Mouse (Mus musculus): Measurements from ENCODE around the gene Rad51d. TPM values are rescaled to one million over a fixed set of nuclear protein-coding genes. Genes with fewer than 3 reads are reported as not detected.

Rad51d gene
- 10 to 100 TPM; 14.0 to 16.1 TPM for total RNA-seq (2023)

GRCm38 (mm10) chr11:82890342-82890762 lies at the start of gene Rad51d:
Rad51d (minus strand) TSS chr11:82890614.

DNA sequence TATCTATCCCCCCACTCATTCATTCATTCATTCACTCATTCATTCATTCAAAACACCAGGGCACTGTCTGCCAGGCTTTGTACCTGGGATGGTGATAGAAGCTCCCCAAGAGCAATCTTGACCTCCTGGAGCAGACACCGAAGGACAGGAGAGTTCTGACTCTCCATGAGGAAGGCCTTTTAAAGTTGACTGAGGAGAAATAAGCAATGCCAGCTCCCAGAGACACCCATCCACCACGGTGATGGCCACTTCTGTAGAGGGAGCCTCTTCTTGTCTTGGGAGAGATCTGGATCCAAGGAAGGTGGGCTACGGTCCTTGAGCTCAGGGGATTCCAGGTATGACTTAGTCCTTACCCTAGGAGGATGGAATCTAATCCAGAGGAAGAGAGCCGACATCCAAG lies 19.8 kb upstream of the Rad51d start, which contains the start of gene Unc45b:
TSS of gene Unc45b (plus strand) at position 301 of the 400 bp plus-strand sequence.

GRCm38 (mm10) chr11:82907651-82908607 lies 17.5 kb upstream of the Rad51d start, which contains the start of gene Nle1:
Nle1 (minus strand) TSS chr11:82908411.

DNA sequence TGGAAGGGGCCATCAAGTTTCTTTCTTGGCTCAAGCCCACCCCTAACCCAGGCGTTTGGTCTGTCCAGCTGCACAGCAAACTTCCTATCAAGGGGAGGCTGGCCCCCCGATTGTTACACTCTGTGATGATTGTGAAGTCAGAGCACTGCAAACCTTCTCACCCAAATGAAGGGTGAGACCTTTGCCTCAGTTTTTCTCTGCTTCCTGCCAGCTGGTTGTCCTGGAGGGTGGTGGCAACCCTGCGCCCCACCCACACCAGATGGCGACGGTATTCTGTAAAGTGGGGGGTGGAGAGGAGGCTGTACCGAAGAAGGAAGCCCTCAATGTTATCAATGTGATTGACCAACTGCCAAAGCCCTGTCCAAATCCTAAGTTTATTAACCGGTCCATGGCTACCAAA lies 1.5 kb upstream of the Rad51d start, which contains the start of gene Fndc8:
TSS of gene Fndc8 (plus strand) at position 189 of the 400 bp plus-strand sequence.

DNA sequence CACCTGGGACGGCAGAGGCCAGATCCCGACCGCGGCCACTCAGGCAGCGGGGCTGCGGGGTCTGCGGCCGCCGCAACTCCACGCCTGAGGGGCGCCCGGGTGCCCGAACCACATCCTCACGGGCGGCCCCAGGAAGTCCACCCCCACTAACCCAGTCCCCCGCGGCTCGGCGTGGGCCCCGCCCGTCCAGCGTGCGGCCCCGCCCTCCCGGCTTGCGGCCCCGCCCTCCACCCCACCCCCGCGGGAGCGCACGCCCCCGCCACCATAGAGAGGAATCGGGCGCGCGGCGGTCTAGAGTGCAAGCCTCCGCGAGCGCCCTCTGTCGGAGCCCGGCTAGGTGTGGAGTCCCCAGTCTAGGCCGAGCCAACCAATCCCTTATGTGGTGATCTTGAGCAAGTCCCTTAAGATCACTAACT lies 19.4 kb downstream of the Rad51d start, which contains the start of gene Rffl:
TSS of gene Rffl (minus strand) at position 180 of the 416 bp plus-strand sequence.

Other genes starting within 250 kb of the Rad51d start
- under 1 TPM; 0.31 to 0.33 TPM for gene Cct6b, start 126.3 kb downstream of the Rad51d start, total RNA-seq (2023)
- 10 to 100 TPM; 28.5 to 29.1 TPM for gene Zfp830, start 126.3 kb downstream of the Rad51d start, total RNA-seq (2023)
- 10 to 100 TPM; 21.0 to 28.0 TPM for gene Lig3, start 109.5 kb downstream of the Rad51d start, total RNA-seq (2023)
- gene Rffl, start 19.4 kb downstream of the Rad51d start, total RNA-seq (2023), result 10 to 100 TPM; 59.8 to 67.6 TPM
- gene Fndc8, start 1.5 kb upstream of the Rad51d start, total RNA-seq (2023), result not detected
- 10 to 100 TPM in 1 of 2 experiments, 1 to 10 TPM in 1; 8.2 to 10.9 TPM for gene Nle1, start 17.8 kb upstream of the Rad51d start, total RNA-seq (2023)
- under 1 TPM in 1 of 2 experiments, not detected in 1; 0.13 TPM for gene Unc45b, start 19.9 kb upstream of the Rad51d start, total RNA-seq (2023)
- 10 to 100 TPM; 27.1 to 27.9 TPM for gene Slfn5, start 60.7 kb upstream of the Rad51d start, total RNA-seq (2023)
- gene Slfn9, start 101.2 kb upstream of the Rad51d start, total RNA-seq (2023), result 10 to 100 TPM; 10.2 to 12.7 TPM
- gene Slfn8, start 130.2 kb upstream of the Rad51d start, total RNA-seq (2023), result 10 to 100 TPM; 11.7 to 12.2 TPM
- gene Slfn2, start 174.5 kb upstream of the Rad51d start, total RNA-seq (2023), result 100 to 1,000 TPM; 344 to 353 TPM
- gene Slfn1, start 226.2 kb upstream of the Rad51d start, total RNA-seq (2023), result 100 to 1,000 TPM; 117 to 118 TPM

All from neutrophil, adult 59 days (primary cell).